Mouse (Mus musculus) kidney, adult 11 months (tissue): ENCODE measurements around the gene Syf2.

Source experiments
- DNase-seq: peaks from one replicate; pipeline ENCODE4 v3.0.0; 2022

Syf2 gene

DNA sequence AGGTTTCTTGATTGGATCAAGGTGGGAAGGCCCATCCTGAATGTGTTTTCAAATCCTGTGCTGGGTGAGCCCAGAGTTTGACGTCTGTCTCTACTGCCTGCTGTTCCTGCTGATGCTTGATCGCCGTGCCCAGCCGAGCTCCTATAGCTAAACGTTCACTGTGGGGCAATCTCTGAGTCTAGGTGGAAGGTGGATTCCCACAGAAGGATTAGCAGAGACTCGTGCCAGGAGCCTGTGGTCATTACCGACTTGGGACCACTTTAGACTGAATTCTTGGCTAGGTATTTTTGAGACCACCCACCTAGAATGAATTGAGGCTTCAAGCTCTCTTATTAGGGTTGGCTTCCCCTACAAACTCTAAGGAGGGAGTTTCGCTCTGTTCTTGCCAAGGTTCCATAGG lies 48.2 kb downstream of the Syf2 start:
- no peak for DNase-seq

DNA sequence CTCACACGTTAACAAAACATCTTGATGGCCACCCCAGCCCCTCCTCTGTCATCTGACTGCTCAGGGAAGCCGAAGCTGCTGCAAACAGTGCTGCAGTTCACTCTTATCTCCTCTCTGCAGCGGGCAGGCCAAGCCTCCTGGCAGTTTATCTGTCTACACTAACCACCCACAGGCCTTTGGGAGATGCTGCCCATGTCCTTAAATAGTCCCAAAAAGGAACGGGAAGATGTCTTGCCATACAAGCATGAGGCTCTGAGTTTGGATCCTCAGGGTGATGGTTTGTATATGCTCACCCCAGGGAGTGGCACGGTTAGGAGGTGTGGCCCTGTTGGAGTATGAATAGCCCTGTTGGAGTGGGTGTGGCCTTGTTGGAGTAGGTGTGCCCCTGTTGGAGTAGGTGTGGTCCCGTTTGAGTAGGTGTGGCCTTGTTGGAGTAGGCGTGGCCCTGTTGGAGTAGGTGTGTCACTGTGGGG lies 51.3 kb downstream of the Syf2 start:
- no peak for DNase-seq

DNA sequence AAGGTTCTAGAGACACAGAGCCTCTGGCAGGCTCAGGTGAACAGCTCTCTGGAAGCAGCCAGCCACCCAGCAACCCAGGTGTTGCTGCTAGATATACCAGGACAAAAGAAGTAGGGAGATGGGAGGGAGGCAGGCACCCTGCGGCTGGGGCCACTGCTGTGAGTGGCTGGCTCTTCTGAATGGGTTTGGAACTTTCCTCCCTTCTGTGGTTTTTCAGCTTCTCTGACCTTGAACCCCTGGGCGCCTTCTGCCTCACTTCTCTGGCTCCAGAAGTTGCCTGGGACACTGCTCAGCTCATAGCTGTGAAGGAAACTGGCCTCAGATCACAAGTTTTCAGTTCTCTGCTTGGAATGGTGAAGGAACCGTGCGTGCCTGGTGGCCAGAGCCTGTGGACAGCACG lies 52.4 kb downstream of the Syf2 start:
- no peak for DNase-seq

DNA sequence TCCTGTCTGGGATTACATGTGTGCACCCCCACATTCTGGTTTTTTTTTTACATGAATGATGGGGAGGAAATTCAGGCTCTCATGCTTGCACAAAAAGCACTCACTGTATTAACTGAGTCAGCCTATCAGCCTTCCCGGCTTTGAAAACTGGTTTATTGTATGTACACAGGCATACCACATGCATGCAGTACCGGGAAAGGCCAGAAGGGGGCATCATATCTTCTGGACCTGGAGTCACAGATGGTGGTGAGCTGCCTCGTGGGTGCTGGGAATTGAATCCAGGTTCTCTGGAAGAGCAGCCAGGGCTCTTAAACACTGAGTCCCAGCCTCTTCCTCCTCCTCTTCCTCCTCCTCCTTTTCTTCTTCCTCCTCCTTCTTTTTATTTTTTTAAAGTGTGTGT lies 53.9 kb downstream of the Syf2 start:
- no peak for DNase-seq

DNA sequence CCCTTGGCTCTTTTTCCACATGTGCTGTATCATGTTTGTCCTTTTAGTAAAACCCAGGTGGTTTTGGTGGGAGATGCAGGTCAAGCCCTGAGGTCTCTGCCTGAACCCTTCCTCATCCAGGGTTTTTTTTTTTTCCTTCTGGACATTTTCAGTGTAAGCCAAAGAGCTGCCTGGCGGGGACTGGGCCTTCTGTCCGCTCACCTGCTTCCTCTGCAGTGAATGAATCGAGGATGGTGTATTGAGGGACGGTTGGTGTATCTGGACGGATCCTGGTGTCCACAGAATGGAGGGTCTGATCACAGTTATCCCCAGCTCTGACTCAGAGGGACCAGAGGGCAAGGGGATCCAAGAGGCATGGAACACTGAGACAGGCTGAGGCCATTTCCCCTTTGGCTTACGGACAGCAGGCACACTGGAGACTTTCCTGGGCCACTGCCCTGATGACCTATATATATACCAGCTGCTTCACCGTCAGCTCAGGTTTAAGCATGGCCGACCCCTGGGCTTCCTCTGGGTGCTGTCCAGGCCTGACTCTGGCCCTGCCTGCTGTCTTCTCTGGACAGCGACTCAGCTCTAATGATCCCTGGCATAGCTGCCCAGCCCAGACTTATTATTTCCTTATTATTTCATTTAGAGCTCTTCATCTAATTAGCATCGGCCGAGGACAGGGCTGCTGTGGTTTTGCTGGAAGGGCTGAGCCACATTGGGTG lies 55.1 kb downstream of the Syf2 start:
- DNase-seq: no peak

DNA sequence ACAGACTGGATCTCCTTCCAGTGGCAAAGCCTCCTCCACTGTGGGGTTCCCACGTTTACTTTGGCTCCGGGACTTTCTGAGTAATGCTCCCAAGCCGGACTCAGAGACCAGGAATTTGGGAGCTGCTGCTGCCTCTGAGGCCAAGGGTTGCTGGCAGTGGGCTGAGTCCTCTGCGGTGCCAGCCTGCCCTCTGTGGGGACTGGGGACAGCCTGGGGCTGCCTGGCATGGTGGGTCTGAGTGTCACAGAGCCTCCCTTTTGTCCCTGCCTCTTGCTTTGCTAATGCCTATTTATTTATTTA lies 55.6 kb downstream of the Syf2 start:
- no peak for DNase-seq

DNA sequence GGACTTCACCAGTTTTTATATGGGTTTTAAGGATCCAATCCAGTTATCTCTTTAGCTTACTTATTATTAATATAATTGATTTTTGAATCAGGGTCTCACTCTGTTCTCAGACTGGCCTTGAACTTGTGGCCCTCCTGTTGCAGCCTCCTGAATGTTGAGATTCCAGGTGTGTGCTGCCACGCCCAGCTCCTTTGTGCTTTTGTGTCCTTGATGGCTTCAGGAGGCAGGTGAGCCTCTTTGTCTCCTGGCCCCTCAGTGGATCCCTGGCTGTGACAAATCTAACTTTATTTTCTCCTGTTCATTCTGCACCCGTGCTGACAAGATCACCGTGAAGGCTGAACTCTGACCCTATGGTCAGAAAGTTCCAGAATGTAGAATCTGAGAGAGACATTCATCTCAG lies 56.3 kb downstream of the Syf2 start:
- no peak for DNase-seq
